Mouse (Mus musculus) testis, postnatal 14 days (tissue): ENCODE measurements around the gene Dennd5b.
"Not testable (repeated sequence)": the region's sequence is repeated elsewhere in the genome, so short reads cannot be mapped to it uniquely, and the experiment has no call there.

Experiments used
- DNase-seq: peaks from one replicate; pipeline ENCODE4 v3.0.0; 2021; ENCODE audit warnings: low spot score

Dennd5b gene

DNA sequence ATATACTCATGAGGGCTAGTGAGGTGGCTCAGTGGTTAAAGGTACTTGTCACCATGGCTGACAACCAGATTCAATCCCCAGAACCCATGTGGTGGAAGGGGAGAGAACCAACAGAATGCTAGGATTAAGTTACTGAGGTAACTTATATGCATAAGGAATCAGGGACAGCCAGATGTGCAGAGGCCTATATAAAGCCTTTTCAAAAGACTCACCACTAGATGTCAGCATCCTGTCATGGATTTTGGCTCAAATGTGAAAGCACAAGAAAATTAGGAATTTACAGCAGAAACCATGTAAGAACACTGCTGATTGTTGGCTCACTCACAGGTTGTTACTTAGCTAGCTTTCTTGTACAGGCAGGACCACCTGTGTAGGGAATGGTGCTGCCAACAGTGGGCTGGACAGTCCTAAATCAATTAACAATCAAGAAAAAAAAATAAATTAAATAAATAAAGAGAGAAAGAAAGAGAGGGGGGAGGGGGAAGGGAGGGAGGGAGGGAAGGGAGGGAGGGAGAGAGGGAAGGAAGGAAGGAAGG, 90.6 kb downstream of the Dennd5b start:
- no peak for DNase-seq

DNA sequence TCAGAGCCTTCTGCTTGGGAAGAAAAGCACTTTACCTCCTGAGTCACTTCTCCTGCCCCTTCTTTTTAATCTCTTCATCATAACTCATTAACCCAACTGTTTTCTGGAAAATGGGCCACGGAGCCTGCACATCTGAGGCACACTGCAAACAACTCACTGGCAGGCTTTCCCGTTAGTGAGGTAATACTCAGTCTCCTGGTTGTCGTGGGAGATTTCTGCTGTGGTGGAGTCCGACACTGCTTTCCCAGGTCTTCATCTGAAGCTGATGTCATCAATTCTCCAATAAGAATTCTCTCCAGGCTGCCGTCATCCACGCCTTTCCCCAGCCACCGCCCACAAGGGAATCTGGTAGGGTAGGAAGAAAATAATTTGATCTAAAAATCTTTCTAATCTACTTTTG, 96.5 kb downstream of the Dennd5b start:
- no peak for DNase-seq

DNA sequence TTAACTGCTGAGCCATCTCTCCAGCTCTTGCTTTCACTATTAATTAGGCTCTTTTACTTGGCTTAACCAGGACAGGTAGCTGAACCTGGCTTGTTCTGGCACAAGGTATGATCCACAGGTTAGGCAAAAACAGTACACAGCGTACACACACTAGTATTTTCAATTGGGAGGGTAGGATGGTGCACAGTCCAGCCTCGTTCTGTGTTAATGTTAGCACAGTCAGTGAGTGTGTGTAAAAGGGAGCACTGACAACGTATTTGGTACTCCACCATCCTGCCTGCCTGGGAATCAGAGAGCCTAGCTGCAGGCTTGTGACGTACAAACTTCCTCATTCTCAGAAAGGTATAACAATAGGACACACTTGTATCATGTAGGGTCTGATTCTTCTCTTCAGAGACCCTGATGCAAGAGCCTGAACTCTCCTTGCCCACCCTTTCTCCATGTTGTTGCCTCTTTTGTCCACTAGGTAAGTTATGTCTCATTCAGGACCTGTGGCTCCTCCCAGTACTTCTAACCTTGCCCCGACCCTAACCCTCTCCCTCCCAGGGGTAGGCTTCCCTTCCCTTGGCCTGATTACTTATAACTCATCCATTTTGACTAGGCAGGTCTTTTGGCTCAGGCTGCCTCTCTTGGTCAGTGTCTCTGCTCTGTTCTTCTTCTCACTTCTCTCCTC, 107.0 kb downstream of the Dennd5b start:
- DNase-seq = no peak

DNA sequence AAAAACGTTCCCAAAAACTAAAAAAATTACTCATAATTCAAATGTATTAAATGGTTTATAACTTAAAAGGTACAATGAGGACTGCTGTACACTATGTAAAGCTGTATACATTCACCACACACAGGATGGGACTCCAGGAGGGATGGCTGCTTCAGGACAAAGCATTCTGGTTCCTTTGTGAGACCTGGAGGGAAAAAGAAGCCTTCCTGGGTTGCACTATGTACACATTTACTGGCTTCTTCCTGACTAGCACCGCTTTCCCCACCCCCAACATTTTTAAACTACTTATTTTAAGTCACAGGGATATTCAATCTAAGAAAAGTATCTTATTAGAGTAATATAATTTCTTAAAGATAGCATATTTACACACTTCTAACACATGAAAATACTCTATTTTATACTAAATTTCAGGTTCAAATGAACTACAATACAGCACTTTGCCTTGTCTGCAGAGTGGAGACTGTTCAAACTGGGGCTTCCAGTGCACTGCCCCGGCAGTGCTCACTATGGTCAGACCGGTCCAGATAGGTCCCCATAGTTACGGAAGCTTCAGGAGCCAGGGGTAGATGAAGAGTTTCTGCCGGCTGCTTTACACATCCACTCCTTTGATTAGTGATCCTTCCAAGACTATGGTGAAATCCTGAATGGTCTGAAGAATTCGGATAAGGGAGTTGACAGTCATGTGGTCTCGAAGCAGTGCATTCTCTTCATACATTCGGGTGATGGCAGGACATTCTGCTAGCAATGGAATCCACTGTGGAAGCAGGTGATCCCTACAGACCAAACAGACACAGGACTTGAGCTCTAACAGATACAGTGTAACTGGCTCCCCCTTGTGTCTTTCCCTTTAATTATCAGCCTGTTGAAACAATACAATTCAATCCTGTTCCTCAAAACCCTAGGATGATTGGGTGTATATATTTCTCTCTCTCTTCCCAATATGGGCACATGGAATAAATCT, 108.1 kb downstream of the Dennd5b start:
- no peak for DNase-seq

DNA sequence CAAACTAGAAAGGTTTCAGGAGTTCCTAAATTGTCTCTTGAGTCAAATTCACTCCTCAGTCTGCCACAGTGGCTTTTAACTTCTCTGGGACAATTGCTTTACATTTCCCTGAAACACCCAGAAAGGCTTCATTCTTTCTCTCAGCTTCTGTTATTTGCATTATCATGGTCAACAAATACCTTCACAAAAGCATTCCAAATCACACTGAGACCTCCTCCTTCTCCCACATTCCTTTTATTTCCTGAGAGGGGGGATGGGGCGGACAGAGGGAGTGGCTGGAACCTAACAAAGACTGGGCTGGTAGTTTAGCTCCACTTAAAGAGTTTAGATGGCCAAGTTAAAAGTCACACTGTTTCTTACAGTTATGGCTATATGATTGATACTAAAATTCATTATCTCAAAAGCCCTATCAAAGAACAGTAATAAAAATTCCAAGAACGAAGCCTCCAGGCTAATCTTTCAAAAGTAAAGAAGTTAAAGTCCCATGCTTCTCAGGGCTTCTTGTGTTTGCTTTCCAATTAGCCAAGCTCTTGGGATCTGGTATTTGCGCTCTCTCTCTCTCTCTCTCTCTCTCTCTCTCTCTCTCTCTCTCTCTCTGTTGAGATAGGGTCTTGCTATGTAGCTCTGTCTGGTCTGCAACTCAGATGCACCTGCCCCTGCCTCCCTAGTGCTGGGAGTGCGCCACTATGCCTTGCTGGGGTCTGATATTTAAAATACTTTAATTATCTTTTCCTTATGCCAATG, 108.9 kb downstream of the Dennd5b start:
- DNase-seq = no peak

DNA sequence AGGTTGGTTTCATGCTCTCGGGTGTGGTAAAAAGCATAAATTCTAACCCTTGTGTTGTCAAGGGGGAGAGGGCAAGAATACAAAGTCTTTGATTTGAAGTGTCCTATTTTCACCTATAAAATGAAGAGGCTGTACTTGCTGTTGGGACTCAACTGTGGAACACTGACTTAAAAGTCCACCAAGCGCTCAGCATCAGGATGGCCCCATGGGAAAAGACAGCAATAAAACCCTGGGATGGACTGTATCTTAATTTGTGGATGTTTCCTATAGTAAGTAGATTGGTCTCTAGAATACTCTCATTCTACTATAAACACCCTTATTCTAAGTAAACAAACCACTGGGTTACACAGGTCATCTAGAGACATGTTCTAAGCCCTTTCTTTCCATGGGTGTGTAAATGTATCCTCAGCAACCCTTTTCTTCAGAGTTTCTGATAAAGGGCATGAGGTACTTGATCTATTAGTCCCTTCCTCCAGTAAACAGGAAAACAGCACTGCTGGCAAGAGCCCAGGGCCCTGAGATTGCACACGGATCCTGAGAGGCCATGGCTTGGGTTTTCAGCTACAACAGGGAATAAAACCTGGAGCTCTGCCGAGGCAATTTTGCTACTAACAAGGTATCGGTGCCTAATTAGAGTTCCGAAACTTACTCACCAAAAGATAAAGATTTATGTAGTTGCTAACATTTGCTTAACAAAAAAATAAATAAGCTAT, 109.7 kb downstream of the Dennd5b start:
- DNase-seq = no peak

DNA sequence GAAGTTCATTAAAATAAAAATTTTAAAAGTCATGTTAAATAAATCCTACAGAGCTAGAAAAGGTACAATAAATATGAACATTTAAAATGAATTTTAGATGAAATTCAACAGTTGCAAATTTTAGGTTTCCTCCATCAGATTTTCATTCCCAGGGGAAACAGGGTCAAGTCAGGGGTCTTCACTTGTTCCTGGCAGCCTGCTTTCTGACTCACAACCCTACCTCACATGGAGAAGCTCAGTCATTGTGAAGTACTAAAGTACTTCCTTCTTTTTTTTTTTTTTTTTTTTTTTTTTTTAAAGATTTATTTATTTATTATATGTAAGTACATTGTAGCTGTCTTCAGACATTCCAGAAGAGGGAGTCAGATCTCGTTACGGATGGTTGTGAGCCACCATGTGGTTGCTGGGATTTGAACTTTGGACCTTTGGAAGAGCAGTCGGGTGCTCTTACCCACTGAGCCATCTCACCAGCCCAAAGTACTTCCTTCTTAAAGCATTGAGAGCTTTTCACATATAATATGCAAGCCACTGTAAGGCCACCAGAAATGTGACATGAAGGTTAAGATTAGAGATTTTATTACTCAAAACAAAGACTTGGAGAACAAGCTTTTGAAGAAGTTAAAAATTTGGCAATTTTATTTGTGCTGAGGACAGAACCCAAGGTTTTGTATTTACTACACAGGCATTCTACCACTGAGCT, 111.5 kb downstream of the Dennd5b start:
- DNase-seq = not testable (repeated sequence)

DNA sequence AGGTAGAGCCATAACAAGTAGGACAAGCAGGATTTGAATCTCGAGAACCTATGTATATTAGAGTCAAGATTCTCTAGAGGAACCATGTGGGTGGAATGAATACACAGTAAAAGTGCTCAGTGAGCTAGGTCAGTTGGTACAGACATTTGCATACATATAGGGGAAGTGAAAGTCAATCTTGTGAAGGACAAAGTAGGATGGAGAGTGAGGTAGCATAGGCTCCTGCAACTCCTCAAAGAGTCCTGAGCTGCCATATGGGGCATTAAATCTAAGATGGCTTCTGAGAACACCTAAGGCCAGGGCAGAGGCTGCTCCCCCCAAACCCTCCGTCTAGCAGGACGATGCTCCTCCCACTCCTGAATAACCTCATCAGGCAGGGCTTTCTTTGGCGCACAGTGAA, 115.5 kb downstream of the Dennd5b start:
- no peak for DNase-seq

DNA sequence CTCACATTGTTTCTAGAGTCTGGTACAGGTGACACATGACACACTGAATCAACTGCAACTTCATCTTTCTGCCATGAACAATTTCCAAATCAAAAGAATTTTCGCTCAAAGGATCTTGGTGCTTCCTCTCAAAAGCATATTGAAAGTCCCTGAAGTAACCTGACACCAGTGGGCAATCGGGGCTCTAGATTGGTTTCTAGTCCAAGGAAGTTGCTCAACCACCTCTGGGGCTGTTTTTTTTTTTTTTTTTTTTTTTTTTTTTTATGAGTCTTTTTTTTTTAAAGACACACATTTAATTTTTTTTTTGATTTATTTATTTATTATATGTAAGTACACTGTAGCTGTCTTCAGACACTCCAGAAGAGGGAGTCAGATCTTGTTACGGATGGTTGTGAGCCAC, 121.0 kb downstream of the Dennd5b start:
- DNase-seq = no peak

DNA sequence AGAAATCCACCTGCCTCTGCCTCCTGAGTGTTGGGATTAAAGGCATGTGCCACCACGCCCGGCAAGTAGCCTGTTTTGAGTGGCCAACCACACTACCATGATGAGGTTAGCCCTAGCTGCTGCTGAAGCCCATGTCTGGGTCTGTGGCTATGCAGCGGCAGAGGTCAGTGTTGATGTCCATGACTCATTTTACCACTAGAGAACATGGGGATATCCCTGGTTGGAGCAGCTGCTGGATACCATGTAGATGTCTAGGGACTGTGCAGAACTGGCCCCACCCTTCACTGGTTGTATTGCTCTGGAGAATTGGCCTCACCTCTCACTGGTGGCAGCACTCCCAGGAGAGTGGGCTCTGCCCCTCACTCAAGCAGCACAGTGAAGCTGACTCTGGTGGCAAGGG, 126.4 kb downstream of the Dennd5b start:
- no peak for DNase-seq

DNA sequence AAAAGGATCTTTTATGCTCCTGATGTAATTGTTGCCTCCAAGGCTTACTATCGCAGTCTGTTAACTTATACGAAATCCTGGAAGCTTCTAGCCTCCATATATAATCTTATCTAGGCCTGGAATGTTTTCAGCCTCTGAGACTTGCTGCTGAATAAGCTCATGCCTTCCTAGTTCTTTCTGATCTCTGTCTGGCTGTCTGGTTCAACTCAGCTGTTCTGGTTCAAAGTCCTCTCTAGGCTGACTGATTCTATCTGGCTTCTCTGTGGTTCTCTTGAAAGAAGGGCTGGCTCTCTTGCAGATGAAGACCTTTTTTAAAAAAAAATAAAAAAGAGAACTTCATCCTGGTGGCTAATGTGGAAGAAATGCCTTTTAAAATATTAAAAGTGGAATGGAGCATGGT, 128.6 kb downstream of the Dennd5b start:
- no peak for DNase-seq

DNA sequence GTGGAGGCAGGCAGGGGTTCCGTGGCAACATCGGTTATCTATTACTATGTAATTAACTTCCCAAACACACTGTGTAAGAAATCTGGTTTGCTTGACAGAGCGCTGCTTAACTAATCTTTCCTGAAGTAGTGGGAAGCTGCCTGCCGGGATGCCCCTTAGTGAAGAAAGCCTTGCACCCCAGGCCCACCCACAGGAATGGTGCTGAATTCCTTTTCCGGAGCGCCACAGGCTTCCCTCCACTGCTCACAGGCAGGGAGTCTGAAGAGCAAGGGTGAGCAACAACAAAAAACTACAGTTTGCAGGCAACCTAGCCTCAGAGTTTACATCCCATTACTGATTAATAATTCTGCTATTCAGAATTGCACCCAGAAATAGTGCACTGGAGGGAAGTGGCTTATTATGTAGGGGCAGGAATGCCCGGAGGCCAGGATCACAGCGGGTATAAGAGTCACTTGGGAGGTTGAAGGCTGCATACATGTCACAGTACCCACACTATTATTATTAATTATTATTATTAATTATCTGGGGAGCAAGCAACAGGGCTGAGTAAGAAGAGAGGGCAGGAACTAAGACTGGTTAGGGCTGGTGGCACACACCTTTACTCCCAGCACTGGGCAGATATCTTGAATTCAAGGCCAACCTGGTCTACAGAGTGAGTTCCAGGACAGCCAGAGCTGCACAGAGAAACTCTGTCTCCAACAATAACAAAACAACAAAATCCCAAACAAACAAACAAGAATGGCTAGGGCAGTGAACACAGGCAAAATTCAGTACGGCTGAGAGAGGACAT, 129.2 kb downstream of the Dennd5b start:
- no peak for DNase-seq

DNA sequence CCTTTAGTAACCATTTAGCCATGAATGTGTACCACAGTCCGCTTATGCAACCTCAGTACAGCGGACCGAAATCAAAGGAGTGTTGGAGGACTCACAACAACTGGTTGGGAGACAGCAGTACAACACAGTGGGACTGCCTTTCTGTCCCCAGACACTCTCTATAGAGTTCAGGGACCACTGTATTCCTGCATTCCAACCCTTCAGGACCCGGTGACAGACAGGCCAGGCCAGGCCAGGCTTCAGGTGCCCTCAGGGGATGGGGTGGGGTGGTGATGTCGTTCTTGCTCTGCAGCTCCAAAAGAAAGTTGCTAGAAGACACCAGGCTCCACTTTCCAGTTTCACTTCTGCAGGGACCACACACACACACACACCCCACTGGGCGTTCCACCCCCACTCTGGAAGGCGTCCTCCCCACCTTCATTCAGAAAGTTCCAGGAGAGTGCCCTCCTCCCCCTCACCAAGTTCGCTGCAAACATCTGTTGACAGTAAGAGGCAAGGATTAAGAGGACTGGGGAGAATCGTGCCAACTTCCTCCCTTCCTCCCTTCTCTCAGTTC, 130.0 kb downstream of the Dennd5b start:
- no peak for DNase-seq

DNA sequence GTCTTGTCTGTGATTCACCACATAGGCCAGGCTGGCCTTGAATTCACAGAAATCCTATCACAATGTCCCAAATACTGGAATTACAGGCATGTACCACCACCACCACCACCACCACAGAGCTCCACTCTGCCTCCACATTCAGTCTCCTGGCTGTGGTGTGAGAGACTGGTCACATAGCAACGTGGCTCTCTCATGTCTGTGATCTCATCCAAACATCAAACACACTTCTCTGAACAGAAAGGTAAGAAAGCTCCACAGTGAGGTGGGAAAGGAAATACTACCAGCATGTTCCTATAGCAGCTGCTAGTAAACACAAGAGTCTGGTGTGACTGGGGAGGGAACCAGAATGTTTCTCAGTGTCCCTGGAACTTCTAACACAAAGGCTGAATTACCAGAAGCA, 140.2 kb downstream of the Dennd5b start:
- no peak for DNase-seq

DNA sequence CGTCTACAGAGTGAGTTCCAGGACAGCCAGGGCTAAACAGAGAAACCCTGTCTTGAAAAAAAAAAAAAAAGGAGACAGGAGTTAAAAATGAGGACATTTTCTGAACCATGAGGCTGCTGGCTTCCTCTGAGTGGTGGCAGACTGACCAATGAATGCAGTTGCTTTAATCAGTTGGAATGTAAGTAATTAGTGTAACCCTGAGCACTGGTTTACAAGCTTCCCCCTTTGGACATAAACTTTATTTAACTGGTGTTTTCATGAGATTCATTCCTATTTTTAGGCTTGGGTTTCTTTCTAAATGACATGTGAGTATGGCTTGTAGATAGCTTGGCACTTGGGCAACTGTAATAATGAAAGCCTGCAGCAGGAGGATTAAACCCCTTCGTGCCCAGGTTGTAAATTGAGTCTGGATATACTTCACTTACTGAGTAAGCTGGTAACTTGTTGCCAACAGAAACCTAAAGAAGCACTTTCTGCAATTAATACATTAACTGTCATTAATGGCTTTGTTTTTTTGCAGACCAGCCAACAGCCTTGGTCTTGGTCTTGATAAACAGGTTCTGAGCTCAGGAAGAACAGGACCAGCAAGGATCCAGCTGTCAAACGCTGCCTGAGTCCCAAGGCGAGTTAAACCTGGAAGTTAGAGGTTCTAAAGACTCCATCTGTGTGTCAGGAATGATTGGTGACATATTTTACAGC, 141.8 kb downstream of the Dennd5b start:
- DNase-seq = no peak

DNA sequence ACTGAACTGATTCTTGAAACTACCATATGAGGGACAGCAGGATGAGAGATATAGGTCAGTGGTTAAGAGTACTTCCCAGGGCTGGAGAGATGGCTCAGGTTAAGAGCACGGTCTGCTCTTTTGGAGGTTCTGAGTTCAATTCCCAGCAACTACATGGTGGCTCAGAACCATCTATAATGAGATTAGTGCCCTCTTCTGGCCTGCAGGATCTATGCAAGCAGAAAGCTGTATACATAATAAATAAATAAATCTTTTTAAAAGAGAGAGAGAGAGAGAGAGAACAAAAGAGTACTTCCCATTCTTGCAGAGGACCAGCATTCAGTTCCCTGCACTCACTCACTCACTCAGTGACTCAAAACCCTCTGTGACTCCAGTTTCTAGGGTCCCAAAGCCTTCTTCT, 142.8 kb downstream of the Dennd5b start:
- no peak for DNase-seq

DNA sequence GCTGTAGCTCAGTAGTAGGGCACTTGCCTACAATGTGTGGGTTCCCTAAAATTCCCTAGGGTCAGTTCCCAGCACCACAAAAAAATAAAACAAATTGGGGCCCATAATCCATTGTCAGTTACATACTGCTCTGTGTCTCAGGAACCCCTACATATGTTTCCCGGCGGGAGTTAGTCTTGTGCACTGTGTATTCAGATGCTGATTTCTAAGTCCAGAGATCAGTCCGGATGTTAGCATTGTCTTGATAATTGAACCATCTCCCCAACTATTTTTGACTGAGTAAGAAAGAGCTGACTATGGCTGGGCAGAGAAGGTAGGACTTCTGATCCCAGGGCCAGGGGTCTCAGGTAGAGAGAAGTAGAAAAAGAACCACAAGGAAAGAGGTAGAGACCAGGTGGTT, 144.4 kb downstream of the Dennd5b start:
- no peak for DNase-seq

DNA sequence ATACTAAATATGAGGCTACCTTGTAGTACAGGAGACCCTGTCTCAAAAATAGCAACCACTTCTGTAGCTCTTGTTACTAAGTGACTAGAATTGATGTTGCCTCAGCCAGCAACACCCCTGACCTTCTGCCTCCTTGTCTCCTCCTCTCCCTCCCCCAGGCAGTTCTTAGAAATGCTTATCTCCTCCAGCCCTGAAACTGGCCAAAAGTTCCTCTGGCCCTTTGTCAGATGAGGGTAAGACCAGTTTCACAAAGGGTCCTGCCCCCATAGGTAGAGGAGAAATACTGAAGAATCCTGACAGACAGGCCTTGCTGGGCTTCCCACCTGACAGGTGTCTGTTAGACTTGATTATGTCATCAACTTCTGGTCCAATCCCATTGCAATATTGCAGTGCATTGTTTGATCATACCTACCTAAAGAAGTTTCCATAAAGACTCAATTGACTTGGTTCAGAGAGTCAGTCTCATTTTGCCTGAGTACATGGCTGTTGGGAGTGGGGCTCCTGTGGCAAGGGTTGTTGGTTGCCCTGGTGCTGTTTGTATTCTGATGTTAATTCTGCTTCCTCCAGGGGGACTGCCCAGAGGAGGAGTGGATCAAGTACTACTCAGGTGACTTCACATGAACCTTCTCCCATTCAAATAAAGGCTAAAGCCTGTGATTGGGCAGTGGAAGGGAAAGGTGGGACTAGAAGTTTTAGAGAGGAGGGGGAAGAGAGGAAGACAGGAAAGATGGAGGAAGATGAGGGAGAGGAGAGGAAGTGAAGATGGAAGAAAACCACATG, 145.6 kb downstream of the Dennd5b start:
- no peak for DNase-seq
